Comparison of ENCODE assay signal across 8 mouse cellular contexts in the genomic region with DNA sequence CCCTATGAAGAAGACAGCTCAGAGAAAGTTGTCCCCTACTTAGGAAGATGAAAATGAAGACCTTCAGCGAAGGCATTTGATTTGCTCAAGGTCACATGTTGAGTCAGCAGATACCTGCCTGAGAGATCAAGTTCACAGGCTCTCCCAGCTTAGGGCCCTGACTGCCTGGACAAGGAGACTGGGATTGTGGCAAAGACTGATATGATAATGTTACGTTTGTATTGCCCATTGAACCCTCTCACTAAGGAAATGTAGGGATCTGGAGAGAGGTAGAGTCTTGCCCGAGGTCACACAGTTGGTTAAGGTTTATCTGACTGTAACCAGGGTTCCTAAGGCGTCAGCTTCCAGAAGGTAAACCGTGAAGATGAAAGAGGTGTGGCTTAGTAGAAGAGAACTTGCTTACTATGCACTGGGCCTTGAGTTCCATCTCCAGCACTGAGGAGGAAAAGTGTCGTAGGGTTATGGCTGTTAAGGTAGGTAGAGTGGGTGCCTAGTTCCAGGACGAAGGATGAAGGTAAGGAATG. TPM values are rescaled to one million over a fixed set of nuclear protein-coding genes. Genes with fewer than 3 reads are reported as not detected.
DNase-seq lines count a peak whose midpoint lies in the region; ATAC-seq and TF ChIP-seq lines count a peak whose summit lies in the region.

No protein-coding gene starts in this region.

- H3K9me3 ChIP-seq in heart, postnatal 0 days (replicated peaks; ENCODE audit: control insufficient read depth, low read length), result no peaks in the 10 kb centered on the region

- WGBS in heart, postnatal 0 days, result 43% methylated on average over 7 of the region's 7 CpGs

- TF ChIP-seq EP300 in heart, postnatal 0 days (IDR thresholded peaks at IDR 0.05; ENCODE audit: low read depth), result no peak

- peak overlapping the region; percentile 81 for H3K4me2 ChIP-seq in heart, postnatal 0 days (ENCODE audit: low read depth, low read length)

- no peak for TF ChIP-seq CTCF in heart, postnatal 0 days (IDR thresholded peaks at IDR 0.05; ENCODE audit: low read depth)

- H3K27me3 ChIP-seq in heart, postnatal 0 days (ENCODE audit: control insufficient read depth, insufficient read depth, low read length), result no peaks in the 10 kb centered on the region

- DNase-seq in kidney, adult 9 months, result peak; percentile 44
- no peak for DNase-seq in kidney, postnatal 14 days
- peak; percentile 60 for DNase-seq in R1 (ENCODE audit: low read depth, low spot score)
- no peak for DNase-seq in heart, postnatal 0 days (ENCODE audit: low spot score)
- DNase-seq in left cerebral cortex, adult 9 months (ENCODE audit: low spot score in 2 of 2), result no peak
- no peak for DNase-seq in thymus, postnatal 36 days

- peak overlapping the region; percentile 85 for H3K9ac ChIP-seq in heart, postnatal 0 days (replicated peaks; ENCODE audit: low read depth, low read length)

- peak overlapping the region; percentile 82 for H3K27ac ChIP-seq in heart, postnatal 0 days (ENCODE audit: low read depth)

- no peaks in the 10 kb centered on the region for H3K4me1 ChIP-seq in heart, postnatal 0 days (ENCODE audit: control insufficient read depth, insufficient read depth)

- H3K4me3 ChIP-seq in heart, postnatal 0 days (ENCODE audit: low read depth, low read length), result peak overlapping the region; percentile 91

- peaks cover 35% of the 10 kb centered on the region for H3K36me3 ChIP-seq in heart, postnatal 0 days (replicated peaks; ENCODE audit: control insufficient read depth, insufficient read depth, low read length)

- peak; percentile 19; the same call in 1 of the 2 replicates for ATAC-seq in heart, postnatal 0 days (ENCODE audit: insufficient read depth, low read depth)
- peak; percentile 41 for ATAC-seq in megakaryocyte progenitor cell, adult 5-6 weeks (replicated peaks; ENCODE audit: poor library complexity)
- no peak for ATAC-seq in cerebellum, adult (ENCODE audit: insufficient number of reproducible peaks, low FRiP score, low TSS enrichment)

RNA-seq across cellular contexts. Expression of a gene that starts 1.0 kb away (rescaled TPM):
- total RNA-seq in heart, postnatal 0 days (2014; rRNA removed; ENCODE audit: low replicate concordance), result 40.0 and 49.0 TPM in 2 replicates
- 75.9 and 86.4 TPM in 2 replicates for polyA plus RNA-seq in heart, postnatal 0 days (2015; fragmentation: Nextera tagmentation; extraction: Ambion mirVana)
- total RNA-seq in megakaryocyte progenitor cell, adult 5-6 weeks (2015), result 32.1 and 33.7 TPM in 2 replicates
- 11.5 and 21.2 TPM in 2 replicates for total RNA-seq in megakaryocyte progenitor cell, adult 5-6 weeks (2017)

RNA-seq across cellular contexts. Expression of a gene that starts 4.8 kb away (rescaled TPM):
- total RNA-seq in heart, postnatal 0 days (2014; rRNA removed; ENCODE audit: low replicate concordance), result not detected in 2 replicates
- 0.30 and 0.55 TPM in 2 replicates for polyA plus RNA-seq in heart, postnatal 0 days (2015; fragmentation: Nextera tagmentation; extraction: Ambion mirVana)
- not detected in 2 replicates for total RNA-seq in megakaryocyte progenitor cell, adult 5-6 weeks (2015)
- not detected in 2 replicates for total RNA-seq in megakaryocyte progenitor cell, adult 5-6 weeks (2017)

RNA-seq across cellular contexts. Expression of a gene that starts 42.3 kb away (rescaled TPM):
- total RNA-seq in heart, postnatal 0 days (2014; rRNA removed; ENCODE audit: low replicate concordance), result 3.1 and 4.9 TPM in 2 replicates
- polyA plus RNA-seq in heart, postnatal 0 days (2015; fragmentation: Nextera tagmentation; extraction: Ambion mirVana), result 5.5 and 6.4 TPM in 2 replicates
- total RNA-seq in megakaryocyte progenitor cell, adult 5-6 weeks (2015), result 2.3 and 3.9 TPM in 2 replicates
- 4.4 and 7.2 TPM in 2 replicates for total RNA-seq in megakaryocyte progenitor cell, adult 5-6 weeks (2017)

RNA-seq across cellular contexts. Expression of a gene that starts 48.0 kb away (rescaled TPM):
- 20.8 and 30.3 TPM in 2 replicates for total RNA-seq in heart, postnatal 0 days (2014; rRNA removed; ENCODE audit: low replicate concordance)
- polyA plus RNA-seq in heart, postnatal 0 days (2015; fragmentation: Nextera tagmentation; extraction: Ambion mirVana), result 16.3 and 17.1 TPM in 2 replicates
- total RNA-seq in megakaryocyte progenitor cell, adult 5-6 weeks (2015), result 59.8 and 64.1 TPM in 2 replicates
- 19.9 and 32.8 TPM in 2 replicates for total RNA-seq in megakaryocyte progenitor cell, adult 5-6 weeks (2017)

RNA-seq across cellular contexts. Expression of a gene that starts 53.4 kb away (rescaled TPM):
- 10.9 and 15.4 TPM in 2 replicates for total RNA-seq in heart, postnatal 0 days (2014; rRNA removed; ENCODE audit: low replicate concordance)
- polyA plus RNA-seq in heart, postnatal 0 days (2015; fragmentation: Nextera tagmentation; extraction: Ambion mirVana), result 15.5 and 16.6 TPM in 2 replicates
- total RNA-seq in megakaryocyte progenitor cell, adult 5-6 weeks (2015), result 13.3 and 16.9 TPM in 2 replicates
- 48.3 and 55.5 TPM in 2 replicates for total RNA-seq in megakaryocyte progenitor cell, adult 5-6 weeks (2017)

Comparison
In these comparisons a context has a peak if more than half of its experiments do, and no peak if none do; other contexts are left out.
1. DNase-seq: peak in kidney, adult 9 months (single experiment) and R1 (single experiment); none in kidney, postnatal 14 days (single experiment), heart, postnatal 0 days (single experiment), left cerebral cortex, adult 9 months (0 of 2) and thymus, postnatal 36 days (0 of 2).